Mouse (Mus musculus) ES-E14 (cell line): Measurements from ENCODE around the gene Cers2.

Experiments
- CHD2 ChIP-seq: IDR thresholded peaks from 2 replicates; pipeline ENCODE4 v1.6.1; 2014; ENCODE audit warnings: mild to moderate bottlenecking, low read depth, low read length, inconsistent platforms
- HCFC1 ChIP-seq: IDR thresholded peaks from 2 replicates; pipeline ENCODE4 v1.6.1; 2012; ENCODE audit warnings: low read length, inconsistent platforms, borderline replicate concordance; ENCODE audit not compliant: insufficient read depth
- ZC3H11A ChIP-seq: IDR thresholded peaks from 2 replicates; pipeline ENCODE4 v1.6.1; 2012; ENCODE audit warnings: low read depth, mild to moderate bottlenecking, inconsistent platforms, low read length, borderline replicate concordance
- ZNF384 ChIP-seq: IDR thresholded peaks from 2 replicates; pipeline ENCODE4 v1.6.1; 2012; ENCODE audit warnings: low read depth, low read length, inconsistent platforms

GRCm38 (mm10) chr3:95315844-95316550 lies 1.4 kb downstream of the Cers2 start:
- no peak for TF ChIP-seq ZNF384
- no peak for TF ChIP-seq HCFC1
- no peak for TF ChIP-seq ZC3H11A
- TF ChIP-seq CHD2, result no peak
